Mouse (Mus musculus) myocyte (in vitro differentiated cells): ENCODE results near the gene Tnnc1.

Source experiments
- E2F4 ChIP-seq: IDR thresholded peaks from one replicate; pipeline ENCODE4 v1.6.1; 2011; ENCODE audit warnings: mild to moderate bottlenecking, control low read depth, moderate library complexity; ENCODE audit not compliant: insufficient read depth
- MAX ChIP-seq: IDR thresholded peaks from one replicate; pipeline ENCODE4 v1.6.1; 2011; ENCODE audit warnings: low read depth, mild to moderate bottlenecking, control low read depth
- POLR2A ChIP-seq: IDR thresholded peaks from one replicate; pipeline ENCODE4 v1.6.1; 2011; ENCODE audit warnings: low read depth, mild to moderate bottlenecking, control low read depth, moderate library complexity; ENCODE audit not compliant: insufficient read length
- REST ChIP-seq: IDR thresholded peaks from one replicate; pipeline ENCODE4 v1.6.1; 2011; ENCODE audit warnings: mild to moderate bottlenecking, control low read depth, moderate library complexity; ENCODE audit not compliant: insufficient read depth, insufficient read length

- TF ChIP-seq POLR2A (no peak), MAX (no peak), REST (no peak), E2F4 (no peak)
Measured at GRCm38 (mm10) chr14:31164067-31164466, 44.0 kb upstream of the Tnnc1 start.
